Mouse (Mus musculus): ENCODE measurements at regions not wholly inside any gene's neighbourhood (a gene's known extent, or its start where the extent isn't known, plus 50 kb on each side); places are given as distances from the start of the nearest gene placed in this dataset.

DNA sequence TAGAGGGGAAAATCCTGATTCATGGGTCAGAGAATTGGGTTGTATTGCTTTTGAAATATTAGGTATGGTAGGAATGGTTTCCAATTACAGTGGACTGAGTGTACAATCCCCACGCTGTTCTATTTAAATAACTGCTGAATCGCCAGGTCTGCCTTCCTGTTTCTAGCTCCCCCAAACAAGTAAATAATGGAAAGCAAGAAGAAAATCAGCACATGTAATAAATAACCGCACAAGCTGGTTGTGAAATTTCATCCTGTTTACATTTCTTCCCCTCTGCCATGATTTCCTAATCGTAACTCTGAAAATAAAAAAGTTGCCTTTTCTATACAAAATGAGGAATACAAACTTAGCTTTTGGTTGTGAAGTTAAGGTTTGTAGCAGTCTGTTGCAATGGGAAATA lies 95.7 kb downstream of the Fam84a start:
- no peak overlapping the region for H3K9ac ChIP-seq (replicated peaks; ENCODE audit: low read depth, low read length)
- 73% methylated on average over 4 of the region's 4 CpGs for WGBS
- no peak for ATAC-seq (ENCODE audit: insufficient read depth, low read depth)
- H3K9me3 ChIP-seq (replicated peaks; ENCODE audit: control insufficient read depth, low read length): no peaks in the 10 kb centered on the region
- TF ChIP-seq EP300 (IDR thresholded peaks at IDR 0.05; ENCODE audit: low read depth) (no peak), CTCF (IDR thresholded peaks at IDR 0.05; ENCODE audit: low read depth) (no peak)
- no peak for DNase-seq (ENCODE audit: low spot score)
- no peaks in the 10 kb centered on the region for H3K27me3 ChIP-seq (ENCODE audit: control insufficient read depth, insufficient read depth, low read length)
- no peaks in the 10 kb centered on the region for H3K4me1 ChIP-seq (ENCODE audit: control insufficient read depth, insufficient read depth)
- H3K36me3 ChIP-seq (replicated peaks; ENCODE audit: control insufficient read depth, insufficient read depth, low read length): no peaks in the 10 kb centered on the region
- no peak overlapping the region for H3K4me3 ChIP-seq (ENCODE audit: low read depth, low read length)
- H3K27ac ChIP-seq (ENCODE audit: low read depth): no peak overlapping the region
- H3K4me2 ChIP-seq (ENCODE audit: low read depth, low read length): no peak overlapping the region

DNA sequence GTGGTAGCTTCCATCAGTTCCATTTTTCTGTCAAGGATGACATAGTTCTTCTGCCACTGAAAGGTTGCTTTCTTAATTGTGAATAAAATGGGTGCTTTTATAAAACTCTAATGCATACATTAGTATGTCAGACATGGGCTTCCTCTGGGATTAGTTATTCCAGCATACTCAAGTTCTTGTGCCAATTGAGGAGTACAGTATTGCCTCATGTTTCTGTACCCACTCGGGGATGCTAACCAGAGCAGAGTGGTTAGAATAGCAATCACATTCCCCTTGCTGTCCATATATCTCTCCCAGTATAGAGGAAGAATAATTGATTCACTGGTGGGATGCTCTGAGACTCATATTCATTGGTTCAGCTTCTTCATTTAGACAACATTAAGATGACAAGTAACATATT lies 119.5 kb downstream of the Fam84a start:
- Histone ChIP-seq H3K9me3 (replicated peaks; ENCODE audit: control insufficient read depth, low read length) (no peaks in the 10 kb centered on the region), H3K9ac (replicated peaks; ENCODE audit: low read depth, low read length) (no peak overlapping the region), H3K4me3 (ENCODE audit: low read depth, low read length) (no peak overlapping the region), H3K4me1 (ENCODE audit: control insufficient read depth, insufficient read depth) (no peaks in the 10 kb centered on the region), H3K36me3 (replicated peaks; ENCODE audit: control insufficient read depth, insufficient read depth, low read length) (no peaks in the 10 kb centered on the region), H3K4me2 (ENCODE audit: low read depth, low read length) (no peak overlapping the region), H3K27ac (ENCODE audit: low read depth) (no peak overlapping the region), H3K27me3 (ENCODE audit: control insufficient read depth, insufficient read depth, low read length) (no peaks in the 10 kb centered on the region)
- DNase-seq (ENCODE audit: low spot score): no peak
- TF ChIP-seq CTCF (IDR thresholded peaks at IDR 0.05; ENCODE audit: low read depth): no peak
- 75% methylated on average over 1 of the region's 1 CpGs for WGBS
- no peak for ATAC-seq (ENCODE audit: insufficient read depth, low read depth)

DNA sequence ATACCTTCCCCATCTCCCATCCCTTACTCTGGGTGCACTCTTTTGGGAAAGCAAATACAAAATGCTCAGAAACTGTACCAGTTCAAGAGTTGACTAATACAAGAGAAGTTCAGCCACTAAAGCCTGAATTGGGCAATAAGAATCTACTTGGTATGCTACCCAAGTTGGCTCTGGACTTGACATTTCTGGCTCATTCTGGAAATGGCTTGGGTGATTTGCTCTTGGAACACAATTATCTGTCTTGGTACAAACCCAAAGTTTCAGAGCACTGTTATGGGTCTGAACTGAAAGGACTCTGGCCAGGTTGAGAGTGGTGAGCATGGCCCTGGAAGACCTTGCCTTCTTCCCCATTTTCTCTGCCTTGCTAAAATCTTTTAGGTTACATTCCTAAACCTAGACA lies 136.6 kb downstream of the Fam84a start:
- Histone ChIP-seq H3K4me3 (ENCODE audit: low read depth, low read length) (no peak overlapping the region), H3K9ac (replicated peaks; ENCODE audit: low read depth, low read length) (no peak overlapping the region), H3K27me3 (ENCODE audit: control insufficient read depth, insufficient read depth, low read length) (no peaks in the 10 kb centered on the region), H3K4me1 (ENCODE audit: control insufficient read depth, insufficient read depth) (no peaks in the 10 kb centered on the region), H3K27ac (ENCODE audit: low read depth) (no peak overlapping the region), H3K36me3 (replicated peaks; ENCODE audit: control insufficient read depth, insufficient read depth, low read length) (no peaks in the 10 kb centered on the region), H3K4me2 (ENCODE audit: low read depth, low read length) (no peak overlapping the region), H3K9me3 (replicated peaks; ENCODE audit: control insufficient read depth, low read length) (no peaks in the 10 kb centered on the region)
- TF ChIP-seq CTCF (IDR thresholded peaks at IDR 0.05; ENCODE audit: low read depth) (no peak), EP300 (IDR thresholded peaks at IDR 0.05; ENCODE audit: low read depth) (no peak)
- no peak for DNase-seq (ENCODE audit: low spot score)
- no peak for ATAC-seq (ENCODE audit: insufficient read depth, low read depth)

DNA sequence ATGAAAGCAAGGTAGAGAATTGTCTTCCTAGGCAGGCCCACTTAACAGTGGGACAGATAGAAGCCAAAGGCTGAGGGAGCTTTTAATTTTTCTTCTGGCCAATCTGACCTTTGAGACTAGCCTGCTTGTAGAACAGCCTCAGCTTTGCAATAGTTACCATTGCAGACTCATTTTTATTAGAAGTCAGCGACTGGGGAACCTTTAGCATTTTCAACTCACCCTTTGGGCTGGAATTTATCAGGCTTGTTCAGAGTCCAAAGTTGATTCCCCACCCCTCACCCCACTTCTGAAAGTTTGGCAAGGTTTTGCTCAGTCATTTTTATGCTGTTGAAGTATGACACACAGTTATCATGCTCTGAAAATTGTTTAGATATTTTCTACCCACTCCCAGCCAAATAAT lies 145.9 kb downstream of the Fam84a start:
- 53% methylated on average over 1 of the region's 1 CpGs for WGBS
- Histone ChIP-seq H3K4me1 (ENCODE audit: control insufficient read depth, insufficient read depth) (no peaks in the 10 kb centered on the region), H3K9ac (replicated peaks; ENCODE audit: low read depth, low read length) (no peak overlapping the region), H3K4me2 (ENCODE audit: low read depth, low read length) (no peak overlapping the region), H3K4me3 (ENCODE audit: low read depth, low read length) (no peak overlapping the region), H3K36me3 (replicated peaks; ENCODE audit: control insufficient read depth, insufficient read depth, low read length) (no peaks in the 10 kb centered on the region), H3K27me3 (ENCODE audit: control insufficient read depth, insufficient read depth, low read length) (no peaks in the 10 kb centered on the region), H3K27ac (ENCODE audit: low read depth) (no peak overlapping the region), H3K9me3 (replicated peaks; ENCODE audit: control insufficient read depth, low read length) (no peaks in the 10 kb centered on the region)
- DNase-seq (ENCODE audit: low spot score) (no peak), ATAC-seq (ENCODE audit: insufficient read depth, low read depth) (no peak)
- TF ChIP-seq CTCF (IDR thresholded peaks at IDR 0.05; ENCODE audit: low read depth): no peak
- TF ChIP-seq EP300 (IDR thresholded peaks at IDR 0.05; ENCODE audit: low read depth): no peak

DNA sequence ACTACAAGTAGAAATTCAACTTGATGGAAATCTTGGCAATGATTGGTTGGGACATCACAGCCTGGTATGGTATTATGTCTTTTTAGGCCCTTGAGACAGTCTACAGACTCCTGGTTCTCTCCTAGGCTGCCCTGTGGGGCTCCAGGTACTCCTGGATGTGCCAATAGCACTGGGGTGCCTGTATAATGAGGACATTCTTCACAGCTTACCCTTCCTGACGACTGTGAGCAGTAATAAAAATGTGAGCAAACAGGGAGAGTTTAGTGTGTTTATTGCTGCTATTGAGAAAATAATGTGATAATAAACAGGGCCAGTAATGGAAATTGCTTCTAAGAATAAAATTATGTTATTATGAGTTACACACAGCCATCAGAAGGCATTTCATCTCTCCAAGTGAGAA lies 150.2 kb downstream of the Fam84a start:
- ATAC-seq (ENCODE audit: insufficient read depth, low read depth) (no peak), DNase-seq (ENCODE audit: low spot score) (no peak)
- Histone ChIP-seq H3K4me3 (ENCODE audit: low read depth, low read length) (no peak overlapping the region), H3K9me3 (replicated peaks; ENCODE audit: control insufficient read depth, low read length) (no peaks in the 10 kb centered on the region), H3K4me1 (ENCODE audit: control insufficient read depth, insufficient read depth) (no peaks in the 10 kb centered on the region), H3K4me2 (ENCODE audit: low read depth, low read length) (no peak overlapping the region), H3K27ac (ENCODE audit: low read depth) (no peak overlapping the region), H3K27me3 (ENCODE audit: control insufficient read depth, insufficient read depth, low read length) (no peaks in the 10 kb centered on the region), H3K9ac (replicated peaks; ENCODE audit: low read depth, low read length) (no peak overlapping the region), H3K36me3 (replicated peaks; ENCODE audit: control insufficient read depth, insufficient read depth, low read length) (no peaks in the 10 kb centered on the region)
- WGBS: 46% methylated on average over 1 of the region's 1 CpGs
- TF ChIP-seq EP300 (IDR thresholded peaks at IDR 0.05; ENCODE audit: low read depth) (no peak), CTCF (IDR thresholded peaks at IDR 0.05; ENCODE audit: low read depth) (no peak)

DNA sequence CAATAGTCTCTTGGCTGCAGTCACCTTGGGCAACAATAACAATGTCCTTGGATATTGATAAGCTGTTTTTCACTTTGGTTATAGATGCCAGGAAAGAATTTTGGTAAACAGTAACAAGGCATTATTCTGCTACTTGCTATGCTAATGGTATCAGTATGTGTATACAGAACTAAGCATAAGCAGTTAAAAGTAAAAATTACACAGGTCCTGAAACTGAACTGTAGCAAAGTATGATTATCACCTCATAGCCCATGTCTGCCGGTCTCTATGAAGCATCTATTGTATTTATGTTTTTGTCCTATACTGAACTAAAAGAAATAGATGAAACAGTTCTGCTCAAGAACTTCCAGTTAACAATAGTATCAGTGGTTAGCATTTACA lies 167.5 kb downstream of the Fam84a start:
- no peak overlapping the region for H3K9ac ChIP-seq (replicated peaks; ENCODE audit: low read depth, low read length)
- DNase-seq (ENCODE audit: low spot score): no peak
- H3K4me3 ChIP-seq (ENCODE audit: low read depth, low read length): no peak overlapping the region
- H3K4me2 ChIP-seq (ENCODE audit: low read depth, low read length): no peak overlapping the region
- ATAC-seq (ENCODE audit: insufficient read depth, low read depth): no peak
- no peak overlapping the region for H3K27ac ChIP-seq (ENCODE audit: low read depth)
- TF ChIP-seq CTCF (IDR thresholded peaks at IDR 0.05; ENCODE audit: low read depth) (no peak), EP300 (IDR thresholded peaks at IDR 0.05; ENCODE audit: low read depth) (no peak)
- 85% methylated on average over 1 of the region's 1 CpGs for WGBS
- H3K27me3 ChIP-seq (ENCODE audit: control insufficient read depth, insufficient read depth, low read length): no peaks in the 10 kb centered on the region
- H3K36me3 ChIP-seq (replicated peaks; ENCODE audit: control insufficient read depth, insufficient read depth, low read length): no peaks in the 10 kb centered on the region
- no peaks in the 10 kb centered on the region for H3K9me3 ChIP-seq (replicated peaks; ENCODE audit: control insufficient read depth, low read length)
- H3K4me1 ChIP-seq (ENCODE audit: control insufficient read depth, insufficient read depth): no peaks in the 10 kb centered on the region

Data from heart, postnatal 0 days (tissue).